Mouse (Mus musculus) small intestine, adult 2 months (tissue): ENCODE measurements around the gene Alox12b.

ENCODE experiments used
- CTCF ChIP-seq: fragments of 200-500 bp; IDR thresholded peaks from 2 replicates; pipeline ENCODE4 v1.5.1; 2012; ENCODE audit warnings: low read depth, mild to moderate bottlenecking, control low read depth, inconsistent platforms, low read length, moderate library complexity, mixed read lengths; ENCODE audit not compliant: insufficient replicate concordance, insufficient read length; ENCODE audit errors: extremely low read depth
- POLR2A ChIP-seq: fragments of 200-500 bp; IDR thresholded peaks from 2 replicates; pipeline ENCODE4 v1.6.1; 2012; ENCODE audit warnings: low read depth, mild to moderate bottlenecking, control low read depth, inconsistent platforms, low read length, moderate library complexity

DNA sequence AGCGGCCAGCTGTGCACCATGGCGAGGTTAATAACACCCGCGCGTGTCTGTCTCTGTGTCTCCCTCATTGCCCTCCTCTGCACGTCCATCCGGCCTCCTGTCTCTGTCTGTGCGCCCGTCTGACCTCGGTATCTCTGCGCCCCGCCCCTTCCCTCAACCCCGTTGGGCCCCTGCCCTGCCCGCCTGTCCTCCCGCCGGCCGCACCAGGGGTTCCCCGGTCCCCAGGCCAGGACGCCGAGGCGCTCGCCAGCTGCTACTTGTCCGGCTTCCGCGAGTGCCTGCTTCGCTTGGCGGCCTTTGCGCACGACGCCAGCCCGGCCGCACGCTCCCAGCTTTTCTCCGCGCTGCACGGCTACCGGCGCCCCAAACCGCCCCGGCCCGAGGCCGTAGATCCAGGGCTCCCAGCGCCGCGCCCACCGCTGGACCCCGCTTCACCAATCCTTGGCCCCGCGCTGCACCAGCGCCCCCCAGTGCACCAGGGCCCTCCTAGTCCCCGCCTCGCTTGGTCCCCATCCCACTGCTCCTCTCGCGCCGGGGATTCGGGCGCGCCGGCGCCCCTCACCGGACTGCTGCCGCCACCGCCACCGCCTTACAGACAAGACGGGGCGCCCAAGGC lies 34.3 kb upstream of the Alox12b start, which contains the start of gene 9130213A22Rik:
- TF ChIP-seq POLR2A = no peak
- TF ChIP-seq CTCF = peak; percentile 31; the same call in 1 of the 2 replicates
